Mouse (Mus musculus) left cerebral cortex, adult 2 months (tissue): Measurements from ENCODE around the gene Gm10031. TPM values are rescaled to one million over a fixed set of nuclear protein-coding genes. Genes with fewer than 3 reads are reported as not detected.
A peak's percentile ranks its signal among the peaks of the same experiment; 100 is the strongest.
"Not testable (repeated sequence)": the region's sequence is repeated elsewhere in the genome, so short reads cannot be mapped to it uniquely, and the experiment has no call there.

Experiments
- DNase-seq, 2 experiments: peaks; one replicate each; pipeline ENCODE4 v3.0.0; 2021 to 2022; ENCODE audit warnings: low spot score in 2 of 2, mixed read lengths in 1 of 2; ENCODE audit errors: extremely low spot score in 1 of 2
- H3K27ac ChIP-seq: fragments of 200-600 bp; 2 replicates; pipeline ENCODE4 v1.8.1; 2022
- H3K4me3 ChIP-seq: fragments of 200-600 bp; 2 replicates; pipeline ENCODE4 v1.8.1; 2022
- CTCF ChIP-seq: fragments of 200-600 bp; IDR thresholded peaks from 2 replicates; pipeline ENCODE4 v1.8.1; 2022; ENCODE audit warnings: antibody characterized with exemption, mild to moderate bottlenecking, moderate library complexity
- intact Hi-C: fragments of 180-260 bp; cut with DNase I; formaldehyde crosslinking; loops from one replicate; pipeline ENCODE4 v1.15.1; 2025
- long read RNA-seq, 2 experiments: library from polyadenylated mRNA; stranded (forward); transcript quantifications; one replicate each; pipeline ENCODE4 v2.0.0; 2021; ENCODE audit warnings: borderline mapping rate in 2 of 2
- total RNA-seq, 2 experiments: library from RNA; stranded (reverse); gene quantifications; 2 replicates each; pipeline ENCODE4 v1.2.3; 2021

Gene Gm10031
- total RNA-seq: 10 to 100 TPM; 43.3 to 44.5 TPM
- long read RNA-seq, experiment 1, partial matches to known transcripts: 0 of 1 reads
- long read RNA-seq, experiment 1, other reads (novel, unspliced or antisense): 0 of 1 reads
- long read RNA-seq, experiment 2: 0 reads

DNA sequence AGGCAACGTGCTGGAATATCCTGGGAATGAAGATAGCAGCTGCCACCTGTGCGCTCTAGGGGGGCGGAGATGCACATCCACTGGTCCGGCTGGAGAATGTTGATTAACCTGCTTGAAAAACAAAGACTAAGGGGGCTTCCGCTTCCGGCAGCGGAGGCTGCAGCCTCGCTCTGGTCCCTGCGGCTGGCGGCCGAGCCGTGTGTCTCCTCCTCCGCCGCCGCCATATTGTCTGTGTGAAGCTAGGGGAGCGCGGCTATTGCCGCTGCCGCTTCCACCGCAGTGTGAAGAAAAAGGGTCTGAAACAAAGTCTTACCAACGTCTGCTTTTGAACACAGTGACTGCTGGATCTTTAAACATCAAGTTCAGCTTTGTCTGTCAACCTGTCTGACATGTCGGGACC, at the start of gene Gm10031:
TSS of gene Gm10031 (plus strand) at position 171 of the 400 bp plus-strand sequence.
- intact Hi-C loops, H3K4me3 ChIP-seq, DNase-seq, H3K27ac ChIP-seq: not testable (repeated sequence)

DNA sequence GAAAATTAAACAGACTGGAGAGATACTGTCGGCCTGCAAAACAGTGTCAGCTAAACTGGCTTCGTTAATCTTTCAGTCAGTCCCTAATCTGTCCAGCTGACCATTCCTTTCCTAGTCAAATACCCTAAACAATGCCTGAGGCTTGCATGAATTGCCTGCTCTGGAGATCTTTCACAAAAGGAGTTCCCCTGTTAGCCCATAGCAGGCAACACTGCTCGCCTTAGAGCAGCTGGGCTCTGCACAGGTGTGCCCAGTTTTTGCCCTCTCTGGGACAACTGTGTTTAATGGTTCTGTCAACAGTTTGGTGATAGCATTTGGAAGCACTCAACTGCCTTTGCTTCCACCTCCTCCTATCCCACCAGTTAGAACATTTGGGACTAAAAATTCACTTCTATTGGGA, 49.0 kb upstream of the Gm10031 start:
- Histone ChIP-seq H3K4me3 (no peak overlapping the region), H3K27ac (no peak overlapping the region)
- intact Hi-C loops: loop anchor here (2.0 kb wide), 1 partner anchor 54 kb away; the partner anchor contains the start of gene Axdnd1
- TF ChIP-seq CTCF: no peak
- DNase-seq: no peak

DNA sequence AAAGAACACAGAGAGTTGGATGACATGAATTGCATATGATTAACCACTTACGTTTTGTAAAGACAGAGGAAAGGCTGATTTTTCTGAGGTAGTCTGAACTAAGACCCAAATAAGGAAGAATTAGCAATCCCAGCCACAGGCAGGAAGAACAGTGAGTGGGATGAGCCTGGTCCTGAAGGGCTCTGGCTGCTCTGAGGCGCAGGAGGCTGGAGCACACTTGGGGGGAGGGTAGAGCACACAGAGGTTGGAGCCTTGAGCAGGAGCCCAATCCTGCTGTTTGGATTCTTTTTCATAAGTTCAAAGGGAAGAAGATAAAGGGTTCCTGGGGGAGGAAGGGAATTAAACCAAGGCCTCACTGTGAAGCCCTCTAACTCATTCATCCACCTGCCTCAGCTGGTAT, 47.8 kb upstream of the Gm10031 start:
- no peak for TF ChIP-seq CTCF
- no peak overlapping the region for H3K27ac ChIP-seq
- intact Hi-C loops: no loop called here
- H3K4me3 ChIP-seq: no peak overlapping the region
- DNase-seq: no peak

DNA sequence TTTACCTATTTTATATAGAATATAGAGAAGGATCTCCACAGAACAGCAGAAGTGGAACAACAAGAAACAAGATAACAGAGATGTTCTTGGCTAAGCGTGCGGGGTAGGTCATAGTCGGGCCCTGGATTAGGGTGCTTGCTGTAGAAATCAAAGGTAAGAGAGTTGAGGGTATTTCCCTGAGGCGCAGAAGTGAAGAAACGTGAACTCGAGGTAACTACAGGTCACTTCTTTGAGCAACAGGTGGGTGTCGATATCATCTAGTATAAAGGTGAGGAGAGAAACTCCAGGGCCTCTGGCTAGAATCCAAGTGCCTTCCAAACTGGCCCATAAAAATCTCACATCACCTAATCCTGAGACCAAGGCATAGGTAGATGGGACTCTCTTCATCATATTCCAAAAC, 47.3 kb upstream of the Gm10031 start:
- Histone ChIP-seq H3K27ac (no peak overlapping the region), H3K4me3 (no peak overlapping the region)
- TF ChIP-seq CTCF: no peak
- intact Hi-C loops: no loop called here
- no peak for DNase-seq

DNA sequence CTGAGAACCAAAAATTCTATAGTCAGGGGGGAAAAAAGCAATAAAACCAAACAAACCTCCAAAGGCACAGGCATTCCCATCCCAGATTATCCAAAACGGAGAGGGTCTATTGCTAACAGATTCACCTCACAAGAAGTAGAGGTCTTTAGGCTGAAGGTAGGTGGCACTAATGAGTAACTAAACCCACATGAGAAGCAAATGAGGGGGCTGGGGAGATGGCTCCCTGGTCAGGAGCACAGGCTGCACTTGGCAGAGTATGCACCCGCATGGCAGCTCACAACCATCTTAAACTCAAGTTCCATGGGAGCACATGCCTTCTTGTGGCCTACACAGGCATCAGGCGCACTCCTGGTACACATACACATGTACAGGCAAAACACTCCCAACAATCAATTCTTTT, 42.0 kb upstream of the Gm10031 start:
- intact Hi-C loops: no loop called here
- Histone ChIP-seq H3K4me3 (no peak overlapping the region), H3K27ac (no peak overlapping the region)
- no peak for DNase-seq
- no peak for TF ChIP-seq CTCF

DNA sequence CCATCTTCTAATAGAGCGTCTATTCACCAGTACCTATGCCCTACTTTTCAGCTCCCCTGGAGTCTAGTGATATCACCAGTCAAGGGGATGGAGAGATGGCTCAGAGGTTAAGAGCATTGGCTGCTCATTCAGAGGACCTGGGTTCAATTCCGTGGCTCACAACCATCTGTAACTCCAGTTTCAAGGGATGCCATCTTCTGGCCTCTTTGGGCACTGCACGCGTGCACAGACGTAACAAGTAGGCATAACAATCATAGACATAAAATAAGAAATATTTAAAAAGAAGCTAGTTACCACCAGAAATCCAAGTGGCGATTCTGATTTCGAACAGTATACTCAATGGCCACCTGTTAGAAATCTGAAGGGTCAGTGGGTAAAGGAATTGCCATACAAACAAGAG, 36.3 kb upstream of the Gm10031 start:
- no peak overlapping the region for H3K4me3 ChIP-seq
- H3K27ac ChIP-seq: no peak overlapping the region
- no peak; the same call in none of the 2 replicates for TF ChIP-seq CTCF
- intact Hi-C loops: no loop called here
- no peak for DNase-seq

DNA sequence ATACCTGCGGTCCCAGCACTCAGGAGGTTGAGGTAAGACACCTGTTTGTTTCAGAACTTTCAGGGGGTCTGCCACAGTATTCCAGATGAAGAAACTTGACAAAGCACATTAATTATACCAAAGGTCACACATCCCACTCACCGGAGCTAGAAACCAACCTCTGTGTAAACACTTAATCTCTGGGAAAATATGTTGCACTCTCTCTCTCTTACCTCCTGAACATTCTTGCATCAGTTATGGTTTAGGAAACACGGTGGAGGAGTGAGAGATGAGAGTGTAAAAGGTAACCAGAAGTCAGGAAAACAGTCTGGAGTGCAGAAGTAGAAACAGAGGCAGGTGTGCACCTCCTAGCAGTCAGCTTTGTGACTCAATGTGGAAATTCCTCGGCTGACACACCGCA, 35.8 kb upstream of the Gm10031 start:
- no peak for DNase-seq
- no peak overlapping the region for H3K27ac ChIP-seq
- H3K4me3 ChIP-seq: no peak overlapping the region
- no peak for TF ChIP-seq CTCF
- intact Hi-C loops: no loop called here

DNA sequence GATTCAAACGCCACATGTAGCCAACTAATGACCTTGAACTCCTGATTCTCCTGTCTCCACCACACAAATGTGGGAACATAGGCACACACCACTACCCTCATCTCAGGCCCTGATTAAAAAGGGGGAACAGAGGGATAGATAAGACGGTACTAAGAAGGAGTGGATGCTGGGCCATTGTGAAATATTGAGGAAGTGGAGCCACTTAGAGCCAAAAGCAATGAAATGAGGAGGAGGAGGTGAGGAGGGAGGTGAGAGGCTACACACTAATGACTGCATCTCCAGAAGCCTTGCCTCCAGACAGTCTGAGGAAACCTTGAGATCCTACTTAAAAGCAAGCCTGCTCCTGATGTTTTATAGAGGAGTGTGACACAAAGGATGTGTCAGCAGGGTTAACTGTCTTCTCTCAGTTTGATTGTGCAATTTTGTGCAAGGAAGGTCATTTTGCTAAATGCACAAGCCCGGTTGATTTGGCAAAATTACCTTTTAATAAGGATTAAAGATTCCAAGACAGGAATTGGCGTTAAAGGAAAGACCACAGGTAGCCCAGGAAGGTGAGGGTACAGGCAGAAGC, 32.5 kb upstream of the Gm10031 start:
- Histone ChIP-seq H3K4me3 (no peak overlapping the region), H3K27ac (no peak overlapping the region)
- intact Hi-C loops: no loop called here
- TF ChIP-seq CTCF: no peak
- DNase-seq: no peak

DNA sequence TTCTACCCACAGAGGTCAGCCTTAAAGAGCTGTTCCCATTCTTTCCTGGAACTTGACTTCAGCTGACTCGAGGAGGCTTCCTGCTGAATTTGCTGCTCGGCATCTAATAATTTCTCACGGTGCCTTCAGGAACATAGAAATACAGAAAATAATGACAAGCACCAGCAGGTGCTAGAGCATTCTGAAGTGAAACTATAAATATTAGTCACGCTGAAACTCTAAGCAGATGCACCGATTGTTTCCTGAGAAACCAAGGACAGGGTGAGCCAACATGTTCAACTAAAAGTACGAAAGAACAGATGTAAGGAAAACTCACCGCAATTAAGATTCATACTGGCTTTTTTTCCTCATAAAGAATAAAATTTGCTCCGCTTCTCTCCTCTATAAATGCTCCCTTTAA, 28.8 kb upstream of the Gm10031 start:
- DNase-seq: no peak
- no peak overlapping the region for H3K27ac ChIP-seq
- no peak for TF ChIP-seq CTCF
- intact Hi-C loops: no loop called here
- no peak overlapping the region for H3K4me3 ChIP-seq

DNA sequence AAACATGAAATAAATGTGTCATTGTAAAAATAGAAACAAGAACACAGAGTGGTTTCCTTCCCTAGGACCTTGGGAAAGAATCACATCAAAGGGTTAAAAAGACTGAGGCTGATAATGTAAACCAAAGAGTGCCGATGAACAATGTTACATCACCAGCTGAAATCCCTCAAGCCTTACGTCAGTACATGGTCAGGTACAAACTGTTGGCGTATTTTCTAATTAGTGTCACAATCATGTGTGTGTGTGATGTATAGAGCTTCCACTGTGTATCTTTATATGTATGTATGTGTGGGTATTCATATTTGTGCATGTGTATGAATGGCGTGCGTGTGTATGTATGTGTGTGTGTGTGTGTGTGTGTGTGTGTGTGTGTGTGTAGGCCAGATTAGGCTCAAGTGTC, 26.9 kb upstream of the Gm10031 start:
- no peak for DNase-seq
- no peak overlapping the region for H3K4me3 ChIP-seq
- intact Hi-C loops: no loop called here
- H3K27ac ChIP-seq: no peak overlapping the region
- no peak for TF ChIP-seq CTCF

DNA sequence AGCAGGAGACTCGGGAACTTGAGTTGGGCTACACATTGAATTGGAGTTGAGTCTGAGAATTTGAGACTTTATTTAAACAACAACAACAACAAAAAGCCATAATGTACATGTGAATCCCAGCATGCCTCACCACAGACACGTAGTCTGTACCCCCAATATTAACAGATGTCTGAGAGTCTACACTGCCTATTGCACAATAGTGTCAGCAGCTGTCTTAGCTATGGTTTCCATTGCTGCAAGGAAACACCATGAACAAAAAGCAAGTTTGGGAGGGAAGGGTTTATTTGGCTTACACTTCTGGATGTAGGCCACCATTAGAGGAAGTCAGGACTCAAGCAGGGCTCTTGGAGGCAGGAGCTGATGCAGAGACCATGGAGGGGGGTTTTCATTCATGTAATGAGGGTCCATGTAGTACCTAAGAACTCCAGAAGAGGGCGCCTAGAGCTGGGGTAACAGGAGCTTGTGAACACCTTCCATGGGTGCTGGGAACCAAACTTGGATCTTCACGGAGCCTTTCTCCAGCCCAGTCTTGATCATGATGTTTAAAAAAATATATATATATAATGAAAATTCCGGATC, 18.8 kb upstream of the Gm10031 start:
- Histone ChIP-seq H3K4me3 (no peak overlapping the region), H3K27ac (no peak overlapping the region)
- intact Hi-C loops: no loop called here
- no peak for DNase-seq
- TF ChIP-seq CTCF: peak; percentile 13

DNA sequence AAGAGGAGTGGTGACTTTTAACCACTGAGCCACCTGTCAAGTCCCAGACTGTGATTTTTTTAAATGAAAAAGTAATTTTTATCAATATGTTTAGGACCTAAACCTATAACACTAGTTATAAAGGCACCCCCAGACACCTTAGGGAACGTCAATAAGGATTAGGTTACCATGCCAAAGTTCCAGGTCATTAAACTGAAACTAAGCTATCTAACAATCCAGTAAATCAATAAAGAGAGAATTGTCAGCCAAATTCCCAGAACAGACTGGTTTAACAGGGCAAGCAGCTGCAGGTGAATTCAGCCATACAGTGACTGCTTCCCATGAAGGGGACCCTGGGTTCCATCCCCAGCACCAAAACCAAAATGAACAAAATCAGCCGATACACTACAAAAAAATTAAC, 17.9 kb upstream of the Gm10031 start:
- DNase-seq: no peak
- intact Hi-C loops: no loop called here
- no peak overlapping the region for H3K4me3 ChIP-seq
- no peak for TF ChIP-seq CTCF
- H3K27ac ChIP-seq: no peak overlapping the region

DNA sequence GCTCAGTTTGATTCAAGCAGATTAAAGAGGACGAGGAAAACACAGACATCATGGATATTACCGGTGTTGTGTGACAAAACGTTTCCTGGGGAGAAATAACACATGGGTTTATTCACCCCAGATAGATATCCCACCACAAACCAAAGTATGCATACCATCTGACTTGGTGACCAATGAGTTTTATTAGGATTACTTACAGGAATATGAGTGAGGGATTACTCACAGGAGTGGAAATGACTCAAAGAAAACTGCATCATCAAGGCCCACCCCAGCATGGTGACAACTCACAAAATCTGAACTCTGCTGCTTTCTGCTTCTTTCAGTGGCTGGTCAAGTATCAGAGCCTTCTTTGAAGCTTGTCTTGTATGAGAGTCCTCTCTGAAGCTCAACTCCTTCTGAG, 16.1 kb upstream of the Gm10031 start:
- TF ChIP-seq CTCF: no peak
- H3K27ac ChIP-seq: no peak overlapping the region
- intact Hi-C loops: no loop called here
- H3K4me3 ChIP-seq: no peak overlapping the region
- no peak for DNase-seq
